Mouse (Mus musculus) erythroblast, adult 5-6 weeks (primary cell): ENCODE data around the gene Tex14. TPM values are rescaled to one million over a fixed set of nuclear protein-coding genes. Genes with fewer than 3 reads are reported as not detected.
"Not testable (repeated sequence)": the region's sequence is repeated elsewhere in the genome, so short reads cannot be mapped to it uniquely, and the experiment has no call there.

Experiments used
- ATAC-seq: replicated peaks from 2 replicates; pipeline ENCODE4 v1.8.0; 2016; ENCODE audit warnings: moderate number of reproducible peaks, mild to moderate bottlenecking, moderate TSS enrichment, inconsistent platforms; ENCODE audit not compliant: poor library complexity, low FRiP score, severe bottlenecking
- total RNA-seq, 2 experiments: library from RNA; stranded (forward) in 1 of 2; stranded (reverse) in 1 of 2; fragments of 150-400 nt in 1 of 2; fragments of 200-764, 138-1000 nt in 1 of 2; gene quantifications; 2 replicates each; pipeline versions ENCODE4 v1.2.3 to v1.2.4; 2015 to 2017; ENCODE audit warnings: low replicate concordance in 2 of 2

The Tex14 gene
- total RNA-seq, 2 experiments from 2014 or later, result 0.34 TPM; not detected in 1

- ATAC-seq, result not testable (repeated sequence)
Observed at GRCm38 (mm10) chr11:87445593-87445992, 40.7 kb downstream of the Tex14 start.

- no peak for ATAC-seq
Observed at GRCm38 (mm10) chr11:87446159-87446558, 41.3 kb downstream of the Tex14 start.

DNA sequence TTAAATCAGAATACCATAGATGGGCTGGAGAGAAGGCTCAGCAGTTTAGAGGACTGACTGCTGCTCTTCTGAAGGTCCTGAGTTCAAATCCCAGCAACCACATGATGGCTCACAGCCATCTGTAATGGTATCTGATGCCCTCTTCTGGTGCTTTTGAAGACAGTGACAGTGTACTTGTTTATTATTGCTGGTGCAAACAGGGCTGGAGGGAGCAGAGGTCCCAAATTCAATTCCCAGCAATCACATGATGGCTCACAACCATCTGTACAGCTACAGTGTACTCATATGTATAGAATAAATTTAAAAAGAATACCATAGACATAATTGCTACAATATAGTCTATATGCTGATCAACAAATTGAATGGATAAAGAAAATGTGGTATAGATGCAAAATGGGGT, 42.6 kb downstream of the Tex14 start:
- ATAC-seq, result no peak

GRCm38 (mm10) chr11:87448081-87448475, 43.2 kb downstream of the Tex14 start:
- ATAC-seq, result peak; percentile 98

DNA sequence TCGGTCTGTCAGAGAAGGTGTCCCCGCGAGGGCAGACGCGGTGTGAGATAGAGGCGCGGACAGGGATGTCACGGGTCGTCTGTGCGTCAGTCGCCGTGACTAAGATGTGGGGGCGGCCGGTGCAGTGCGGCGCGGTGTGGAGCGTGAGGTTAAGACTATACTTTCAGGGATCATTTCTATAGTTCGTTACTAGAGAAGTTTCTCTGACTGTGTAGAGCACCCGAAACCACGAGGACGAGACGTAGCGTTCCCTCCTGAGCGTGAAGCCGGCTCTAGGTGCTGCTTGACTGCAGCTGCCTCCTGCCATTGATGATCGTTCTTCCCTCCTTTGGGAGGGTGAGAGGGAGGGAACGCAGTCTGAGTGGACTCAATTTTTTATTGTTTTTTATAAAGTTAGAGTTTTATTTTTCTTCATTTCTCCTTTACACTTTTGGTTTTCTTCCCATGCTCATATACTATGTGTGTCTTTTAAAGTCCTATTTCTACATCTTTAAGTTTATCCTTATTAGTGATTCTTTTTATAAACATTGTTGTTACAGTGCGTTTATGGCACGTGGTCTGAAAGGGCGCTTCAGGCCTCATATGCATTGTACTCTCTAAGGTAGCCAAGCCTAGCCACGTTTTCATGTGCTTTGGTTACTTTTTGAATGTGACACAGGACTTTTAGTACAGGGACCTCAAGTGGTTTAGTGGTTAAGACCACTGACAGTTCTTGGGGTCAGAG, 43.8 kb downstream of the Tex14 start:
- ATAC-seq, result peak; percentile 84

DNA sequence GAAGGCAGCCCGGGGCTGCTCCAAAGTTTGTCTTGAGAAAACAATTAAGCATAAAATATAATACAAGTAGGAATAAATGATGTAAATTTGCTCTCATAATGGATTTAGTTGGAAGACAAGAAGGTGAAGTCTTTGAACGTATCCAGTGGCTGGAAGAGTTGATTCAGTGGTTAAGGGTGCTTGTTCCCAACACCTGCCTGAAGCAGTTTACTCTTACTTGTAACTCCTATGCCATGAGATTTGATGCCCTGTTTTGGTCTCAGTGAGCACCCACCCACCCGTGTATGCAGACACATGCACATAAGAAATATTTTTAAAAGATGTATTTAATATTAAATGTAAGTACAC, 44.3 kb downstream of the Tex14 start:
- ATAC-seq, result no peak

DNA sequence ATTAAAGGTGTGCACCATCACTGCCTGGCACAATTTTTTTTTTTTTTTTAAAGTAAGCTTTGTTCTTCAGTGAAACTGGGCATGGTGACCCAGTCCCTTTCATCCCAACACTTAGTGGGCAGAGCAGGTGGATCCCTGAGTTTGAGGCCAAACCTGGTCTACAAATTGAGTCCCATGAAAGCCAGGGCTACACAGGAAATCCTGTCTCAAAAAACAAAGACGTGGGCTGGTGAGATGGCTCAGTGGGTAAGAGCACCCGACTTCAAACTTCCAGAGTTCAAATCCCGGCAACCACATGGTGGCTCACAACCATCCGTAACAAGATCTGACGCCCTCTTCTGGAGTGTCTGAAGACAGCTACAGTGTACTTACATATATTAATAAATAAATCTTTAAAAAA, 45.0 kb downstream of the Tex14 start:
- not testable (repeated sequence) for ATAC-seq

DNA sequence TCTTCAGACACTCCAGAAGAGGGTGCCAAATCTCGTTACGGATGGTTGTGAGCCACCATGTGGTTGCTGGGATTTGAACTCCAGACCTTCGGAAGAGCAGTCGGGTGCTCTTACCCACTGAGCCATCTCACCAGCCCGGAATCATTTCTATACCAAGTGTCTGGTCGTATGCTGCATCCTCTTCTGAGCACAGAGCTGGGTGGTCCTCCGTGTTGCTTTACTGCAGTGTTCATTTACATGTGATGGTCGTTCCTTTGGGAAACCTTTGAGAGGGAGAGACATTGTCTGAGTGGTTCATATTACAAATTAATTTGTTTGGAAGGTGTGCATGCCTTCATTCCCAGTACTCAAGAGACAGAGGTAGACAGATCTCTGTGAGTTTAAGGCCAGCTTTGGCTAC, 47.9 kb downstream of the Tex14 start:
- ATAC-seq, result not testable (repeated sequence)

- no peak for ATAC-seq
Observed at GRCm38 (mm10) chr11:87453216-87454034, 48.6 kb downstream of the Tex14 start.

GRCm38 (mm10) chr11:87454035-87454690, 49.3 kb downstream of the Tex14 start:
- no peak for ATAC-seq

DNA sequence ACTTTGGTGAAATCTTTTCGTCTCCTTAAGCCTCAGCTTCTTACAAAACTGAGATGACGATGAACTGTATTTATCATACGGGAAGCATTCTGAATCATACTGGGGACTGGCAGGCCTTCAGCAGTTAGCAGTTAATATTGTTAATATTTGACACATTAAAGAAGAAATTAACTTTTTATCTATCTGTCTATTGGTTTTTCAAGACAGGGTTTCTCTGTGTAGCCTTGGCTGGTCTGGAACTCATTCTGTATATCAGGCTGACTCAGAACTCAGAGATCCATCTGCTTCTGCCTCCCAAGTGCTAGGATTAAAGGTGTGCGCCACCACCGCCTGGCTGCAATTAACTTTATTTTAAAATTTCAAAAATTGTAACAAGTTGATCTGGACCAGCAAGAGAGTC, 50.7 kb downstream of the Tex14 start:
- ATAC-seq, result no peak

- ATAC-seq, result no peak
Observed at GRCm38 (mm10) chr11:87455984-87456383, 51.1 kb downstream of the Tex14 start.

- no peak for ATAC-seq
Observed at GRCm38 (mm10) chr11:87460566-87460965, 55.7 kb downstream of the Tex14 start.

DNA sequence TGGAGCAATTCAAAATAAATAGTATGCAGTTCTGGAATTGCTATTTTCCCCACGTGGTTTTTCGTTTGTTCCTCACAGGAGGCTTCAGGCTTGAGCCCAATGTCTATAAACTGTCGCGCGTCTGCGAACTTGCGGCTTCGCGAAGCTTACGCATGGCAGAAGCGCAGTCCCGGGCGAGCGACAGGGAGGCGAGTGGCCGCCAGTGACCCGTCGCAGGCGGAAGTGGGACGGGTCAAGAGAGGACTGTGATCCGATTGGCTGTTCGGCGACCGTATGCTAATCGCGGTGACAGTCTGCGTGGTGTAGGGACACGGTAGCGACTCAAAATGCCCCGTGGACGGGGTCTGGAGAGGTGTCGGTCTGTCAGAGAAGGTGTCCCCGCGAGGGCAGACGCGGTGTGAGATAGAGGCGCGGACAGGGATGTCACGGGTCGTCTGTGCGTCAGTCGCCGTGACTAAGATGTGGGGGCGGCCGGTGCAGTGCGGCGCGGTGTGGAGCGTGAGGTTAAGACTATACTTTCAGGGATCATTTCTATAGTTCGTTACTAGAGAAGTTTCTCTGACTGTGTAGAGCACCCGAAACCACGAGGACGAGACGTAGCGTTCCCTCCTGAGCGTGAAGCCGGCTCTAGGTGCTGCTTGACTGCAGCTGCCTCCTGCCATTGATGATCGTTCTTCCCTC, 57.1 kb downstream of the Tex14 start:
- peak; percentile 100 for ATAC-seq

DNA sequence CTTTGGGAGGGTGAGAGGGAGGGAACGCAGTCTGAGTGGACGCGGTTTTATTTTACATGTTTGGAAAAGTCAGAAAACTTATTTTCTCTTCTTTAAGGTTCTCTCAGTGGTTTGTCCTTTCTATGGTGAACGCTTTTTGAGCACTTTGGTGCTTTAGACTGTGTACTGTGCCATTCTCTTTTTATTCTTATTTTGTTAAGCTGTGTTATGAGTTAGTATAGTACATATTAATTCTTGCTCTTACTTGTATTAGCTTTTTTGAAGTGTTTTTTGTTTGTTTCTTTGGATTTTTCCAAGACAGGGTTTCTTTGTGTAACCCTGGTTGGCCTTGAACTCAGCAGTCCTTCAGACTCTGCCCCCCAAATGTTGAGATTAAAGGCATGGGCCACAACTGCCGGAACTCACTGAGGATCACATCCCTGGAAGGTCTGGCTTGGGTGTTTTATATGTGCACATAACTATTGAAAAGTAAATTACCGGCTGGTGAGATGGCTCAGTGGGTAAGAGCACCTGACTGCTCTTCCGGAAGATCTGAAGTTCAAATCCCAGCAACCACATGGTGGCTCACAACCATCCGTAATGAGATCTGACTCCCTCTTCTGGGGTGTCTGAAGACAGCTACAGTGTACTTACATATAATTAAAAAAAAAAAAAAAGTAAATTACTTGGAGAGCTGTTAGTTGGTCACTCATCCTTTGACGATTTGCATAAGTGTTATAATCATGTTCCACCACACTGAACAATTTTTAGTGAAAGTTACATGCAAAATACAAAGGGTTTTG, 57.8 kb downstream of the Tex14 start:
- ATAC-seq, result peak; percentile 58

GRCm38 (mm10) chr11:87463243-87463540, 58.3 kb downstream of the Tex14 start:
- no peak for ATAC-seq

- not testable (repeated sequence) for ATAC-seq
Observed at GRCm38 (mm10) chr11:87463792-87464430, 59.0 kb downstream of the Tex14 start.

DNA sequence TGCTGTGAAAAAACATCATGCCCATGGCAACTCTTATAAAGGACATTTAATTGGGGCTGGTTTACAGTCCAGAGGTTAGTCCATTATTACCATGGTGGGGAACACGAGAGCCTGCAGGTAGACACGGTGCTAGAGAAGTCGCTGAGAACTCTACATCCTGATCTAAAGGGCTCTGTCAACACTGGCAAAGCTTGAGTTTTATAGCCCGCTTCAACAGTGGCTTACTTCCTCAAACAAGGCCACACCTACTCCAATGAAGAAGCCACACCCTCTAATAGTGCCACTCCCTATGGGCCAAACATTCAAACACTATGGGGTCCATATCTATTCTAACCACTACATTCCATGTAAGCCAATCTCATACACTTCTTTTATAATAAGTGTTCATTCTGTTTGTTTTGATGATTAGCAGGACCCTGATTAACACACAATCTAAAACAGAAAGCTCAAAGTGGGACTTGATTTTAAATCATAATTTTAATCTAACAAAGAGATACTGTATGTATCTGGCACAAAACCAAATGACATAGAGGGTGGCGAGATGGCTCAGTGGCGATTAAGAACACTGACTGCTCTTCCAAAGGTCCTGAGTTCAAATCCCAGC, 61.2 kb downstream of the Tex14 start:
- ATAC-seq, result no peak
